Mouse (Mus musculus): ENCODE measurements around the gene Car1.
"Not testable (repeated sequence)": the region's sequence is repeated elsewhere in the genome, so short reads cannot be mapped to it uniquely, and the experiment has no call there.

Car1 gene

GRCm38 (mm10) chr3:14808211-14808610 lies at the start of gene Car1:
Gene Car1 (minus strand): TSS chr3:14808368.
- DNase-seq, result no peak

- DNase-seq, result no peak
Measured at GRCm38 (mm10) chr3:14857874-14858273, 49.7 kb upstream of the Car1 start.

GRCm38 (mm10) chr3:14854446-14854845 lies 46.3 kb upstream of the Car1 start:
- no peak for DNase-seq

- no peak for DNase-seq
Measured at GRCm38 (mm10) chr3:14853966-14854365, 45.8 kb upstream of the Car1 start.

- DNase-seq, result no peak
Measured at GRCm38 (mm10) chr3:14848587-14849254, 40.6 kb upstream of the Car1 start.

GRCm38 (mm10) chr3:14839466-14840118 lies 31.4 kb upstream of the Car1 start:
- no peak for DNase-seq

GRCm38 (mm10) chr3:14838936-14839335 lies 30.8 kb upstream of the Car1 start:
- DNase-seq, result no peak

- DNase-seq, result no peak
Measured at GRCm38 (mm10) chr3:14832766-14833165, 24.6 kb upstream of the Car1 start.

GRCm38 (mm10) chr3:14831219-14831835 lies 23.2 kb upstream of the Car1 start:
- DNase-seq, result no peak

- no peak for DNase-seq
Measured at GRCm38 (mm10) chr3:14828896-14829295, 20.7 kb upstream of the Car1 start.

GRCm38 (mm10) chr3:14819844-14820504 lies 11.8 kb upstream of the Car1 start:
- no peak for DNase-seq

- not testable (repeated sequence) for DNase-seq
Measured at GRCm38 (mm10) chr3:14815396-14815795, 7.2 kb upstream of the Car1 start.

- no peak for DNase-seq
Measured at GRCm38 (mm10) chr3:14806702-14807101, 1.5 kb downstream of the Car1 start.

GRCm38 (mm10) chr3:14805962-14806361 lies 2.2 kb downstream of the Car1 start:
- no peak for DNase-seq

GRCm38 (mm10) chr3:14804906-14805305 lies 3.3 kb downstream of the Car1 start:
- DNase-seq, result no peak

GRCm38 (mm10) chr3:14797069-14797468 lies 11.1 kb downstream of the Car1 start:
- DNase-seq, result no peak

- DNase-seq, result no peak
Measured at GRCm38 (mm10) chr3:14795292-14796020, 12.7 kb downstream of the Car1 start.

GRCm38 (mm10) chr3:14792032-14792431 lies 16.1 kb downstream of the Car1 start:
- no peak for DNase-seq

GRCm38 (mm10) chr3:14787607-14788006 lies 20.6 kb downstream of the Car1 start:
- DNase-seq, result no peak

GRCm38 (mm10) chr3:14787136-14787535 lies 21.0 kb downstream of the Car1 start:
- no peak for DNase-seq

GRCm38 (mm10) chr3:14786551-14787079 lies 21.6 kb downstream of the Car1 start:
- DNase-seq, result no peak

GRCm38 (mm10) chr3:14785353-14785752 lies 22.8 kb downstream of the Car1 start:
- no peak for DNase-seq

GRCm38 (mm10) chr3:14783198-14783597 lies 25.0 kb downstream of the Car1 start:
- not testable (repeated sequence) for DNase-seq

Measured in thymus, postnatal 36 days (tissue).